8 mouse cellular contexts compared by ENCODE assay signal in the genomic region with DNA sequence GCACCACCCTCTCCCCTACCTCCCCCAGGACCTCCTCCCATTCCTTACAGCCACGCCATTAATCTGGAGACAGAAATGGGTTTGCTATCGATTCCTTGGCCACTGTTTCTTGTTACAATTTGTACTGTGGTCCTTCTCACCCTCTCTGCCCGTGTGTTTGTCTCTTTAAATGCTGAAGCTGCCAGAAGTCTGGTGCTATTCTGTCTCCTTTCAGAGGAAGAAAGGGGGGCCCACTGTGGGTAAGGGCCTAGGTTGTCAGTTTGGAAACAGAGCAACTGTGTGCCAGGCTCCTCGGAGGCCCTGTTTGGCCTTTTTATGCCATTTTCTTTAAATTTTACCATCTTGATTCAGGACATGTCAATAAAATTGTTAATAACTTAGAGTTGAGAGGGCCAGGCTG. TPM values are rescaled to one million over a fixed set of nuclear protein-coding genes. Genes with fewer than 3 reads are reported as not detected.
DNase-seq lines count a peak whose midpoint lies in the region; ATAC-seq and TF ChIP-seq lines count a peak whose summit lies in the region.
"Had no signal": no experiment of that assay in that cellular context is flagged by ENCODE, and none has a peak within 500 bp of the region (broad histone marks: within the 10 kb centered on the region; RNA-seq: fewer than 3 reads in every experiment).

No protein-coding gene starts in this region.

- H3K79me2 ChIP-seq in liver, adult 2 months (ENCODE audit: control insufficient read depth, insufficient read depth, low read length): no peaks in the 10 kb centered on the region

- TF ChIP-seq POLR2A in liver, adult 2 months (IDR thresholded peaks at IDR 0.05; ENCODE audit: extremely low read depth, insufficient read depth, low read length): no peak

- peak overlapping the region; percentile 8 for H3K9ac ChIP-seq in liver, adult 2 months (ENCODE audit: low read depth, low read length)
- peak overlapping the region; percentile 35; the same call in 1 of the 2 replicates for H3K9ac ChIP-seq in forebrain, embryonic 14.5 days (ENCODE audit: low read length)
- no peak overlapping the region for H3K9ac ChIP-seq in limb, embryonic 11.5 days (ENCODE audit: low read length)
- no peak overlapping the region for H3K9ac ChIP-seq in stomach, postnatal 0 days (ENCODE audit: low read length)

- WGBS in liver, adult 2 months: 15% methylated on average over 4 of the region's 4 CpGs
- WGBS in forebrain, embryonic 14.5 days: 15% methylated on average over 4 of the region's 4 CpGs
- 49% methylated on average over 4 of the region's 4 CpGs for WGBS in limb, embryonic 11.5 days
- WGBS in stomach, postnatal 0 days: 27% methylated on average over 4 of the region's 4 CpGs

- peaks cover 25% of the 10 kb centered on the region for H3K4me1 ChIP-seq in liver, adult 2 months (ENCODE audit: control insufficient read depth, insufficient read depth, low read length)
- H3K4me1 ChIP-seq in forebrain, embryonic 14.5 days (ENCODE audit: control insufficient read depth, insufficient read depth, low read length): peaks cover 17% of the 10 kb centered on the region
- peaks cover 12% of the 10 kb centered on the region for H3K4me1 ChIP-seq in limb, embryonic 11.5 days (ENCODE audit: control insufficient read depth, insufficient read depth, low read length)
- H3K4me1 ChIP-seq in stomach, postnatal 0 days (replicated peaks; ENCODE audit: control insufficient read depth, insufficient read depth): no peaks in the 10 kb centered on the region

- peak; percentile 52; the same call in 1 of the 2 replicates for ATAC-seq in forebrain, embryonic 14.5 days
- ATAC-seq in limb, embryonic 11.5 days (ENCODE audit: insufficient number of reproducible peaks, low FRiP score, low TSS enrichment, low read depth): no peak
- no peak for ATAC-seq in stomach, postnatal 0 days (ENCODE audit: low FRiP score, low TSS enrichment)

- peak overlapping the region; percentile 38 for H3K4me2 ChIP-seq in forebrain, embryonic 14.5 days (ENCODE audit: low read length)
- peak overlapping the region; percentile 5; the same call in 1 of the 2 replicates for H3K4me2 ChIP-seq in limb, embryonic 11.5 days (ENCODE audit: low read depth, severe bottlenecking)
- peak overlapping the region; percentile 21 for H3K4me2 ChIP-seq in stomach, postnatal 0 days (replicated peaks; ENCODE audit: low read depth)

- no peaks in the 10 kb centered on the region for H3K9me3 ChIP-seq in forebrain, embryonic 14.5 days (replicated peaks; ENCODE audit: control insufficient read depth, low read length)
- no peaks in the 10 kb centered on the region for H3K9me3 ChIP-seq in limb, embryonic 11.5 days (ENCODE audit: control insufficient read depth, low read length)
- no peaks in the 10 kb centered on the region for H3K9me3 ChIP-seq in stomach, postnatal 0 days (ENCODE audit: control insufficient read depth, low read length)

- H3K4me3 ChIP-seq in liver, adult 2 months (ENCODE audit: insufficient read depth, low read depth, low read length): no peak overlapping the region
- H3K4me3 ChIP-seq in forebrain, embryonic 14.5 days (ENCODE audit: low read depth, low read length): no peak overlapping the region
- H3K4me3 ChIP-seq in limb, embryonic 11.5 days (ENCODE audit: low read depth, low read length): no peak overlapping the region
- H3K4me3 ChIP-seq in stomach, postnatal 0 days (ENCODE audit: low read depth, low read length): no peak overlapping the region

- no peaks in the 10 kb centered on the region for H3K36me3 ChIP-seq in liver, adult 2 months (ENCODE audit: control insufficient read depth, insufficient read depth, low read length)
- H3K36me3 ChIP-seq in forebrain, embryonic 14.5 days (ENCODE audit: control insufficient read depth, insufficient read depth, low read length): no peaks in the 10 kb centered on the region
- no peaks in the 10 kb centered on the region for H3K36me3 ChIP-seq in limb, embryonic 11.5 days (ENCODE audit: control insufficient read depth, insufficient read depth, low read length)
- no peaks in the 10 kb centered on the region for H3K36me3 ChIP-seq in stomach, postnatal 0 days (ENCODE audit: control insufficient read depth, insufficient read depth, low read length)

- no peak for TF ChIP-seq EP300 in stomach, postnatal 0 days (optimal IDR thresholded peaks at IDR 0.05)

- DNase-seq in liver, adult 2 months (ENCODE audit: extremely low read depth, low read depth, low spot score): no peak
- DNase-seq in liver: no peak
- no peak for DNase-seq in forebrain, embryonic 14.5 days (ENCODE audit: low spot score)
- no peak for DNase-seq in limb, embryonic 11.5 days (ENCODE audit: low spot score)
- DNase-seq in stomach, postnatal 0 days (ENCODE audit: low spot score): no peak
- no peak for DNase-seq in cerebellum, postnatal 4 days (ENCODE audit: low spot score in 2 of 2)
- DNase-seq in cerebellum, adult 9-11 months: no peak

- no peaks in the 10 kb centered on the region for H3K27me3 ChIP-seq in liver, adult 2 months (ENCODE audit: control insufficient read depth, insufficient read depth, low read length)
- no peaks in the 10 kb centered on the region for H3K27me3 ChIP-seq in forebrain, embryonic 14.5 days (replicated peaks; ENCODE audit: control insufficient read depth, insufficient read depth, low read length)
- H3K27me3 ChIP-seq in limb, embryonic 11.5 days (ENCODE audit: control insufficient read depth, insufficient read depth, low read length): no peaks in the 10 kb centered on the region
- no peaks in the 10 kb centered on the region for H3K27me3 ChIP-seq in stomach, postnatal 0 days (ENCODE audit: control insufficient read depth, insufficient read depth, low read length)

- no peak for TF ChIP-seq CTCF in liver, adult 2 months (IDR thresholded peaks at IDR 0.05; ENCODE audit: low read depth, low read length)
- TF ChIP-seq CTCF in stomach, postnatal 0 days (IDR thresholded peaks at IDR 0.05; ENCODE audit: low read depth): no peak

- peak overlapping the region; percentile 75 for H3K27ac ChIP-seq in liver, adult 2 months (replicated peaks; ENCODE audit: insufficient read depth, low read depth, low read length)
- no peak overlapping the region for H3K27ac ChIP-seq in forebrain, embryonic 14.5 days (ENCODE audit: low read depth, low read length)
- no peak overlapping the region for H3K27ac ChIP-seq in limb, embryonic 11.5 days (replicated peaks; ENCODE audit: low read depth, low read length)
- no peak overlapping the region for H3K27ac ChIP-seq in stomach, postnatal 0 days (replicated peaks)
- H3K27ac ChIP-seq: macrophage had no signal

RNA-seq across cellular contexts. Expression of a gene that starts 6.8 kb away (rescaled TPM):
- total RNA-seq in liver, adult 2 months (2014; rRNA removed): 2.1 and 3.4 TPM in 2 replicates
- polyA plus RNA-seq in liver, adult 2 months (2012; rRNA removed): 4.3 and 8.7 TPM in 2 replicates
- 10.0 and 12.5 TPM in 2 replicates for polyA plus RNA-seq in forebrain, embryonic 14.5 days (2014; fragmentation: Nextera tagmentation; extraction: Ambion mirVana)
- 14.2 and 15.4 TPM in 2 replicates for polyA plus RNA-seq in limb, embryonic 11.5 days (2014; fragmentation: Nextera tagmentation; extraction: Ambion mirVana)
- polyA plus RNA-seq in stomach, postnatal 0 days (2015; fragmentation: Nextera tagmentation; extraction: Ambion mirVana): 1.8 and 2.0 TPM in 2 replicates

RNA-seq across cellular contexts. Expression of a gene that starts 56.8 kb away (rescaled TPM):
- 11.5 and 11.8 TPM in 2 replicates for total RNA-seq in liver, adult 2 months (2014; rRNA removed)
- 5.7 and 6.2 TPM in 2 replicates for polyA plus RNA-seq in liver, adult 2 months (2012; rRNA removed)
- polyA plus RNA-seq in forebrain, embryonic 14.5 days (2014; fragmentation: Nextera tagmentation; extraction: Ambion mirVana): 39.4 and 42.6 TPM in 2 replicates
- 58.4 and 64.1 TPM in 2 replicates for polyA plus RNA-seq in limb, embryonic 11.5 days (2014; fragmentation: Nextera tagmentation; extraction: Ambion mirVana)
- polyA plus RNA-seq in stomach, postnatal 0 days (2015; fragmentation: Nextera tagmentation; extraction: Ambion mirVana): 19.0 and 20.8 TPM in 2 replicates

Comparison
In these comparisons a context has a peak if more than half of its experiments do, and no peak if none do; other contexts are left out.
1. H3K9ac ChIP-seq: peak in liver, adult 2 months (single experiment) and forebrain, embryonic 14.5 days (single experiment); none in limb, embryonic 11.5 days (single experiment) and stomach, postnatal 0 days (single experiment).
2. Peak in every context shown above with its lines, with median percentiles within 50 percentile points of each other: H3K4me2 ChIP-seq.